Mouse (Mus musculus): ENCODE measurements around the gene Ube2b.

Gene Ube2b

GRCm38 (mm10) chr11:51949155-51949840 lies 51.3 kb downstream of the Ube2b start:
- TF ChIP-seq GATA4 (IDR thresholded peaks at IDR 0.05; ENCODE audit: insufficient replicate concordance, low read length) = no peak

DNA sequence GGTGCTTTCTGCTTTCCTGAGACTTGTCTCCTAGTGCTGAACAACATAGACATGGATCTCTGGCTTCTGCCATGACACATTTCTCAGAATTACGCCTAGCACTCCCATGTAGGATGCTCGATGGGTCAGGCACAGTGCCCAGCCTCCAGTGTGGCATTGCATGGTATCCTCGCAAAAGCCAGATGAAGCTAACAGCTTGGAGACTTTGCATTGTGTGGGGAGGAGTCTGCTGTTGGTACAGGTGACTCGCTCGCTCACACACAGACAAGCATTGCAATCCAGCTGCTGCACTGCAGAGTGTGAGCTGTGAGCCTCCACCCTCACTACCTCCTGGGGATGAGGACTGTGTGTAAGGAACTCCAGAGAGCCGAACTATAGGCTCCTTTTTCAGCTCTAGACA lies 54.4 kb downstream of the Ube2b start:
- no peak for TF ChIP-seq GATA4 (IDR thresholded peaks at IDR 0.05; ENCODE audit: insufficient replicate concordance, low read length)

- TF ChIP-seq GATA4 (IDR thresholded peaks at IDR 0.05; ENCODE audit: insufficient replicate concordance, low read length) = no peak
Observed at GRCm38 (mm10) chr11:51945548-51945947, 55.0 kb downstream of the Ube2b start.

DNA sequence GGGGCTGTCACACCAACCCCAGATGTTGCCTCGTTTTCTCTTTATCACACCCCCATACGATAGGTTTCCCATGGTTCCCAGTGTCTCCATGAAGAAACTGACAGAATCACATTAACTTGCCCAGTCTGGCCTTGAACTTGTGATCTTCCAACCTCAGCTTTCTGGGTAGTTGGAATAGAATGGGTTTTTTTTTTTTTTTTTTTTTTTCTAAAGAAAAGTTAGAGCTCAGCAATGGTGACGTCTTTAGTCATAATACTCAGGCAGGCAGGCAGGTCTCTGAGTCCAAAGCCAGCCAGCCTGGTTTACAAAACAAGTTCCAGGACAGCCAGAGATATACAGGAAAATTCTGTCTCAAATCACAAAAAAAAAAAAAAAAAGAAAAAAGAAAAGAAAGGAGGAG lies 56.3 kb downstream of the Ube2b start:
- TF ChIP-seq GATA4 (IDR thresholded peaks at IDR 0.05; ENCODE audit: insufficient replicate concordance, low read length) = no peak

- TF ChIP-seq GATA4 (IDR thresholded peaks at IDR 0.05; ENCODE audit: insufficient replicate concordance, low read length) = no peak
Observed at GRCm38 (mm10) chr11:51943500-51943841, 57.1 kb downstream of the Ube2b start.

DNA sequence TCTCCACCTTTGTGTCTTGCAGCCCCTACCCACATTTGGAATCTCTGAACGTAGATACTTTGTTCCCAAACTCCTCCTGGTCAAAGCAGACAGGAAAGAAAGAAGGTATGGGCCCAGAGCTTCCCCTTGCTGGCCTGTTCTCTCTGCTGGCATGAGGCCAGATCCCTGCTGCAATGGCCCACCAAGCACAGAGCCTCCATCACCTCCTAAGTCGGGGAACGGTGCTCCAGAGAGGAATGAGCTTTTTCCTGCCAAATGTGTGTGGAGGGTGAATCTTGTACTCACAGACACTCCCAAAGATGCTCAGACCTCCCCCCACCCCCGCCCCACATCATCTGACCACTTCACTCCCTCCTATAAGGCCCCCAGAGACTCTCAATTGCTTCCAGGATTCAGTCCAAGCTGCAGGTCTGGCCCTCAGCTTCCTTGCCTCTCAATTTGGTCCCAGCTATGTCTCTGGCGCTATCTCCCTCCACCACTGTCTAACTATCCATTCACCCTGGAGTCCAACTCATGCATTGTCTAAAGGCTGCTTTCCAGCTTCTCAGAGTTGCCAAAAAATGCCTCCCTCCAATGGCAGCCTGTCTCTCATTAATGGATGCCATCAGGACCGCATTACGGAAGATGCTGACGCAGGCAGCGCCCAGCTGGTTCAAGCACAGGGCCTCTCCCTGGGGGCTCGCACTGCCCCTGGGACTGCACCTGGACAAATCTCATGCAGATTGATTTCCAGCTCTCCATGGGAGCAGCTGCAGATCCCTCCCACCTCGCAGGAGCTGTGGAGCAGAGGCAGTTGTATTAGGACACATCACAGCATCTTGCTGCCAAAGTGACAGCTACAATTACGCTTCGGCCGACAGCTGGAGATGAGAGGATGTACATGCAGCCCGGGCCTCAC lies 57.7 kb downstream of the Ube2b start:
- TF ChIP-seq GATA4 (IDR thresholded peaks at IDR 0.05; ENCODE audit: insufficient replicate concordance, low read length) = no peak

DNA sequence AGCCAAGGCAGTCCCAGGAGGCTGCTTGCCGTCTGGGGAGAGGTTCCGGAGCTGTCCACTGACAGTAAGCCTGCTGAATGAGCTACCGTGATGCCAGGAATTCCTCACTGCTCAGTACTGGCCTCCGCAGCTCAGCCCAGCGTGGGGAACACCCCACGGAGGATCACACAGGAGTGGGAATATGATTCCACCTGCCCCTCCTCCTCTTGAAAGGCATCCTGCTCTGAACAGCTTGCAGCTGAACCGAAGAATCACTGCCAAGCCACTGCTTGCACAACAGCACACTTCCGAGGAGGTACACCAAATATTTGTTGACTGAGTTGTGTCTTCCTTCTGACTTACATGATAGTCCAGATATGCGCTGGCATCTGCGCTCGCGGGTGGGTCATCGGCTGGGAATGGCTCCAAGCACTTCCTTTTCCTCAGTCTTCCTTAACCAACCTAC lies 60.0 kb downstream of the Ube2b start:
- TF ChIP-seq GATA4 (IDR thresholded peaks at IDR 0.05; ENCODE audit: insufficient replicate concordance, low read length) = no peak

- TF ChIP-seq GATA4 (IDR thresholded peaks at IDR 0.05; ENCODE audit: insufficient replicate concordance, low read length) = no peak
Observed at GRCm38 (mm10) chr11:51939590-51939955, 61.0 kb downstream of the Ube2b start.

- no peak for TF ChIP-seq GATA4 (IDR thresholded peaks at IDR 0.05; ENCODE audit: insufficient replicate concordance, low read length)
Observed at GRCm38 (mm10) chr11:51938817-51939589, 61.6 kb downstream of the Ube2b start.

GRCm38 (mm10) chr11:51937361-51937781 lies 63.2 kb downstream of the Ube2b start:
- TF ChIP-seq GATA4 (IDR thresholded peaks at IDR 0.05; ENCODE audit: insufficient replicate concordance, low read length) = no peak

DNA sequence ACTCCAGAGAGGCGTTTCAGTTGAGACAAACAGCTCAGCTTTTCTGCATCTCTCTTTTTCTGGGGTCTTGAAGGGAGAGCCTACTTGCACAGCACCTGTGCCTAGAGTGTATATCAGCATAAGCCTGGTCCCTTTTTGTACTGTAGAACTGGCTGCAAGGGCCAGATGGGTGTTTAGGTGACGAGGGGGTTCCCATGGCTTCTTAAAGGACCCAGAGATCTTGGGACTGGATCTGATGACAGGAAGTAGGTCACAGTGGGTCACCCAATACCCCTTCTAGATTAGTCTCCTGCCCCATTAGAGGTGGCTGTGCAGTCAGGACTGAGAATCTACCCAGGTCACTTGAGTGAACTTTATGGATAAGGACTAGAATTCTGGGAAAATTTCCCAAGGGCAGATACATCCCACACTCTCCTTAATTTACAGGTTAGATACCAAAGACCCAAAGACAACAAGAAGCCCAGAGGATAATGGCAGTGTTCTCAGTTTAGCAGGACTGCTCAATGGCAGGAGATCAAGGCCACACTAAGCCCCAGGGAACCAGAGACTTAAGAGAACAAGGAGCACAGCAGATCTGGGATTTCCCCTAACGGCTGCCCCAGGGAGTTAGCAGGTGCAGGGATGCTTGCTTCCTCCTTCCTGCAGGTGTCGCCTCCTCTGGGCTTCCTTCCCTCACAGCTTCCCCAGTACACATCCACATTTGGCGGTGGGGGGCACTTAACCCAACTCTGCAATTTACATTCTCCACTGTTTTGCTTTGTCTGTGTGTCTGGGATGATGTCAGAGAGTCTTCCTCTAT lies 64.7 kb downstream of the Ube2b start:
- no peak for TF ChIP-seq GATA4 (IDR thresholded peaks at IDR 0.05; ENCODE audit: insufficient replicate concordance, low read length)
